Comparison of ENCODE assay signal across 16 mouse cellular contexts in the genomic region with DNA sequence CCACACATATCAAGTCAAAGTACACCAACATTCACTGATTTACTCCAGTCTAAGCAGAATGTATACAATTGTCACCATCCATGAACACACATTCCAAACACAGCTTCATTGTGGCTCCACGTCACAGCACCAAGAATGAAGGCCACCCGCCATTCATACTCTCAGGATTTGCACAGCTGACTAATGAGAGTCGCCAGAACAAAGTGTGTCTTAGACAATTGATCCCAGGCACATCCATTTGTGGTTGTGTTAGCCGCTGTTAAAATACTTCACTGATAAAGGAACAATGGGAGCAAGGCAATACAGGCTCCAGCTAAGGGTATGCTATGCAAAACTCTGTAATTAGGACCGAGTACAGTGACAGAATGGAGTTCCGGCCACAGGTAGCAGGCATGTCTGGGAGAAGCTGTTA.
A peak's percentile ranks its signal among the peaks of the same experiment; 100 is the strongest.
DNase-seq lines count a peak whose midpoint lies in the region; ATAC-seq and TF ChIP-seq lines count a peak whose summit lies in the region.
"Had no signal": no experiment of that assay in that cellular context is flagged by ENCODE, and none has a peak within 500 bp of the region (broad histone marks: within the 10 kb centered on the region; RNA-seq: fewer than 3 reads in every experiment).

No protein-coding gene starts in this region.

- no peaks in the 10 kb centered on the region for H3K36me3 ChIP-seq in forebrain, embryonic 11.5 days (ENCODE audit: control insufficient read depth, insufficient read depth, low read length)
- H3K36me3 ChIP-seq in hindbrain, embryonic 15.5 days = no peaks in the 10 kb centered on the region
- H3K36me3 ChIP-seq in midbrain, embryonic 13.5 days = no peaks in the 10 kb centered on the region
- H3K36me3 ChIP-seq: G1E had no signal

- no peak for TF ChIP-seq CTCF in brain, embryonic 14.5 days (IDR thresholded peaks at IDR 0.05; ENCODE audit: borderline replicate concordance, extremely low read depth, insufficient read depth, insufficient read length)

- no peak overlapping the region for H3K9ac ChIP-seq in forebrain, embryonic 11.5 days (ENCODE audit: low read length)
- no peak overlapping the region for H3K9ac ChIP-seq in hindbrain, embryonic 15.5 days
- H3K9ac ChIP-seq in midbrain, embryonic 13.5 days (replicated peaks) = no peak overlapping the region

- ATAC-seq in forebrain, embryonic 11.5 days (replicated peaks; ENCODE audit: low FRiP score) = peak; percentile 79
- ATAC-seq in hindbrain, embryonic 15.5 days (ENCODE audit: low FRiP score, low read depth) = peak; percentile 67
- peak; percentile 85 for ATAC-seq in midbrain, embryonic 13.5 days
- ATAC-seq: lung, postnatal 0 days had no signal

- TF ChIP-seq POLR2A in brain, embryonic 14.5 days (IDR thresholded peaks at IDR 0.05; ENCODE audit: borderline replicate concordance, extremely low read depth, insufficient read depth, insufficient read length, poor library complexity, severe bottlenecking) = no peak

- peak overlapping the region; percentile 0; the same call in 1 of the 2 replicates for H3K27ac ChIP-seq in forebrain, embryonic 11.5 days (ENCODE audit: low read depth, low read length)
- peak overlapping the region; percentile 46 for H3K27ac ChIP-seq in hindbrain, embryonic 15.5 days (replicated peaks)
- H3K27ac ChIP-seq in midbrain, embryonic 13.5 days = peak overlapping the region; percentile 74

- no peaks in the 10 kb centered on the region for H3K27me3 ChIP-seq in forebrain, embryonic 11.5 days (ENCODE audit: control insufficient read depth, insufficient read depth, low read length)
- no peaks in the 10 kb centered on the region for H3K27me3 ChIP-seq in hindbrain, embryonic 15.5 days
- no peaks in the 10 kb centered on the region for H3K27me3 ChIP-seq in midbrain, embryonic 13.5 days

- peak; percentile 71 for DNase-seq in brain, embryonic 14.5 days (ENCODE audit: low read depth)
- DNase-seq in forebrain, embryonic 11.5 days (ENCODE audit: low spot score) = peak; percentile 55
- no peak for DNase-seq in heart, postnatal 25 days (ENCODE audit: low spot score)
- no peak for DNase-seq in adrenal gland, adult (ENCODE audit: inconsistent age in 2 of 2, low spot score in 1 of 2)
- DNase-seq in cerebellum, postnatal 14 days = no peak
- no peak for DNase-seq in left cerebral cortex, postnatal 10 days (ENCODE audit: extremely low spot score in 1 of 2, low spot score in 2 of 2)
- DNase-seq: heart, adult 11 months; heart, postnatal 14 days; kidney, adult 9 months; liver; thymus, postnatal 25 days had no signal

- H3K4me2 ChIP-seq in forebrain, embryonic 11.5 days (ENCODE audit: low read depth, low read length, severe bottlenecking) = peak overlapping the region; percentile 12; the same call in 1 of the 2 replicates
- H3K4me2 ChIP-seq in hindbrain, embryonic 15.5 days = peak overlapping the region; percentile 48
- H3K4me2 ChIP-seq in midbrain, embryonic 13.5 days (replicated peaks) = peak overlapping the region; percentile 51

- intact Hi-C loops in heart, postnatal 25 days (cut with DNase I) = loop anchor here (5.0 kb wide), 1 partner anchor 2000 kb away; no protein-coding TSS in a partner anchor
- intact Hi-C loops in left cerebral cortex, postnatal 10 days (cut with DNase I) = loop anchor here (5.0 kb wide), 1 partner anchor 2000 kb away; no protein-coding TSS in a partner anchor

- no peak overlapping the region for H3K4me3 ChIP-seq in forebrain, embryonic 11.5 days (ENCODE audit: low read depth, low read length)
- peak overlapping the region; percentile 17; the same call in 1 of the 2 replicates for H3K4me3 ChIP-seq in hindbrain, embryonic 15.5 days
- H3K4me3 ChIP-seq in midbrain, embryonic 13.5 days (replicated peaks) = 0 out of 2 replicates have a peak overlapping the region, but pooled peaks have one; percentile 13
- H3K4me3 ChIP-seq: myocyte had no signal

- no peaks in the 10 kb centered on the region for H3K4me1 ChIP-seq in forebrain, embryonic 11.5 days (replicated peaks; ENCODE audit: control insufficient read depth, insufficient read depth, low read length)
- H3K4me1 ChIP-seq in hindbrain, embryonic 15.5 days (replicated peaks) = peaks cover 8% of the 10 kb centered on the region
- peaks cover 11% of the 10 kb centered on the region for H3K4me1 ChIP-seq in midbrain, embryonic 13.5 days (replicated peaks)

- 37% methylated on average over 6 of the region's 6 CpGs for WGBS in forebrain, embryonic 11.5 days
- WGBS in hindbrain, embryonic 15.5 days = 30% methylated on average over 6 of the region's 6 CpGs
- WGBS in midbrain, embryonic 13.5 days = 32% methylated on average over 6 of the region's 6 CpGs

- H3K9me3 ChIP-seq in forebrain, embryonic 11.5 days (ENCODE audit: control insufficient read depth, low read length) = no peaks in the 10 kb centered on the region
- no peaks in the 10 kb centered on the region for H3K9me3 ChIP-seq in hindbrain, embryonic 15.5 days
- H3K9me3 ChIP-seq in midbrain, embryonic 13.5 days = no peaks in the 10 kb centered on the region

Comparison
In these comparisons a context has a peak if more than half of its experiments do, and no peak if none do; other contexts are left out.
1. DNase-seq: peak in brain, embryonic 14.5 days (single experiment) and forebrain, embryonic 11.5 days (single experiment); none in heart, postnatal 25 days (single experiment), adrenal gland, adult (0 of 2), cerebellum, postnatal 14 days (0 of 2) and left cerebral cortex, postnatal 10 days (0 of 2).
2. H3K27ac ChIP-seq: peak in every context shown above with its lines; median percentile 74 in midbrain, embryonic 13.5 days; 46 in hindbrain, embryonic 15.5 days; 0 in forebrain, embryonic 11.5 days.
3. Peak in every context shown above with its lines, with median percentiles within 50 percentile points of each other: ATAC-seq and H3K4me2 ChIP-seq.